Mouse (Mus musculus) G1E-ER4 (cell line): ENCODE data around the gene March5. TPM values are rescaled to one million over a fixed set of nuclear protein-coding genes. Genes with fewer than 3 reads are reported as not detected.

Source experiments
- GATA1 ChIP-seq: IDR thresholded peaks from one replicate; pipeline ENCODE4 v1.8.0; 2012; ENCODE audit warnings: low read length, inconsistent platforms
- polyA plus RNA-seq: library from polyadenylated mRNA; stranded (reverse); fragments of >175 nt; gene quantifications from 2 replicates; pipeline ENCODE4 v1.2.3, GENCODE M21; 2012

March5 gene
- polyA plus RNA-seq, 1 experiment: 94.2 TPM

GRCm38 (mm10) chr19:37239096-37239495 is 31.8 kb downstream of the March5 start:
- no peak for TF ChIP-seq GATA1

- TF ChIP-seq GATA1: no peak
These were observed 33.9 kb downstream of the March5 start for GRCm38 (mm10) chr19:37241201-37241600.

GRCm38 (mm10) chr19:37242707-37243106 is 35.4 kb downstream of the March5 start:
- TF ChIP-seq GATA1: no peak

- TF ChIP-seq GATA1: no peak
These were observed 39.5 kb downstream of the March5 start for GRCm38 (mm10) chr19:37246859-37247258.

- TF ChIP-seq GATA1: no peak
These were observed 40.9 kb downstream of the March5 start for GRCm38 (mm10) chr19:37248199-37248598.

GRCm38 (mm10) chr19:37252104-37252503 is 44.8 kb downstream of the March5 start:
- no peak for TF ChIP-seq GATA1

- no peak for TF ChIP-seq GATA1
These were observed 48.0 kb downstream of the March5 start for GRCm38 (mm10) chr19:37255321-37255720.

- TF ChIP-seq GATA1: no peak
These were observed 55.0 kb downstream of the March5 start for GRCm38 (mm10) chr19:37262389-37262788.

GRCm38 (mm10) chr19:37263566-37263942 is 56.2 kb downstream of the March5 start:
- TF ChIP-seq GATA1: no peak

- no peak for TF ChIP-seq GATA1
These were observed 56.9 kb downstream of the March5 start for GRCm38 (mm10) chr19:37263943-37264897.

- TF ChIP-seq GATA1: no peak
These were observed 58.2 kb downstream of the March5 start for GRCm38 (mm10) chr19:37265333-37266103.

GRCm38 (mm10) chr19:37269106-37269505 is 61.8 kb downstream of the March5 start:
- no peak for TF ChIP-seq GATA1

Other genes starting within 250 kb of the March5 start
- gene Cpeb3, start 1.1 kb downstream of the March5 start, polyA plus RNA-seq: 1.7 TPM in 2 replicates
- gene Ide, start 130.3 kb downstream of the March5 start, polyA plus RNA-seq: 5.1 and 6.8 TPM in 2 replicates
- gene Kif11, start 168.9 kb downstream of the March5 start, polyA plus RNA-seq: 5.3 and 7.0 TPM in 2 replicates
- 328 and 427 TPM in 2 replicates for gene Hhex, start 227.3 kb downstream of the March5 start, polyA plus RNA-seq